Mouse (Mus musculus) frontal cortex, postnatal 14 days (tissue): Measurements from ENCODE around the gene Bcl2l13.
"Not testable (repeated sequence)": the region's sequence is repeated elsewhere in the genome, so short reads cannot be mapped to it uniquely, and the experiment has no call there.

Experiments used
- DNase-seq, 2 experiments: peaks; one replicate each; pipeline ENCODE4 v3.0.0; 2022; ENCODE audit warnings: low spot score in 2 of 2

Gene Bcl2l13

GRCm38 (mm10) chr6:120901776-120902645 lies 66.0 kb downstream of the Bcl2l13 start:
- DNase-seq: no peak

DNA sequence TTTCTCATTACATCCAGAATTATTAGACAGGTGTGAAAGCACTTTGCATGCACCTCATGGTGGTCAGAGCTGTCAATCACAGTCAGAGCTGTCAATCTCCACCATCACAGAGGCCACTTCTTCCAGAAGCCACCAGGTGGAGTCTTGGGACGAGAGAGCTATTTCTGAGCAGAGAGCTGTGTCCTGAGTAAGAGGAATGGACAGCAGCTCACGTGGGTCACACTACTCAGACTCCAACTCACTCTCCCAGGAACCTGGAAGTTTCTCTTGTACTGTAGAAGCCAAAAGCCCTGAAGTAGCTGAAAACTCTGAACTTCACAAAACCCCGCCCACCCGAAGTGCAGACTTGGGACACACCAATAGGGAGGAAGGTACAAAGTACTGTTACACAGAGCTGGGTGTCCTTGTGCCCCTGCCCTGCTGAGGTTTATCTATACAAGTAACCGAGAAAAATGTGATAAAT lies 67.5 kb downstream of the Bcl2l13 start:
- DNase-seq: no peak

GRCm38 (mm10) chr6:120903961-120904360 lies 67.9 kb downstream of the Bcl2l13 start:
- no peak for DNase-seq

DNA sequence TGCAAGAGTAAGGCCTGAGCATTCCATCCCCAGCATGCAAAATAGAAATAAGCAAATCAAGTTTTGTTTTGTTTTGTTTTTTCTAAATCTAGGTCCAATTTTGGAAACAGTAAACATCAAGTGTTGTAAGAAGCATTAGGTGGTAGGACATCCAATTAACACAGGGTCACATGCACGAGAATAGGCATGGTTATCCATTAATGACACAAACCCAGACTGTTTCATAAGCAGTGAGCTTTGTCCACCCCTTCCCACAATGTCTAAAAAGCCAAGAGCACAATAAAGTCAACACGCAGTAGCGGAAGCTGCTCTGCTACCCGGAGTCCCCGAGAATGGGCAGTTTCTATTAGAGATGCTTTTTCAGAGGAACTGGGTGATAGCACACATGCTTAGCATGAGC lies 69.1 kb downstream of the Bcl2l13 start:
- DNase-seq: no peak

DNA sequence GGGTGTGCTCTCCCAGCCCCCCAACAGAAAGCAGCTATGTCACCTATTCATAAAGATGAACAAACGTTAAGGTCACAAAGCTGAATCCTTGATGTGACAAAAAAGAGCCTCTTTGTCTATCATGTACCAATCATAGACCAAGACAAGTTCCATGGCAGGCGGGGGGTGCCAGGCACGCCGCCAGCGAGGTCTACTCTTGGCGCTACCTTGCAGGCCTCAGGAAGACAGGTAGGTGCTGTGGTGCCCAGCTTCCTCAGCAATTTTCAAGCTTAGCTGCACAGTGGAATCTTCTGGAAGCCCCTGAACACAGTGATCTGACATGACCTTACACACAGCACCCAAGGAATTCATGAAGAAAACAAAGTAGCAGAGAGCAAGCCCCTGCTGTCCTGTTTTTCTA lies 70.5 kb downstream of the Bcl2l13 start:
- DNase-seq: no peak

DNA sequence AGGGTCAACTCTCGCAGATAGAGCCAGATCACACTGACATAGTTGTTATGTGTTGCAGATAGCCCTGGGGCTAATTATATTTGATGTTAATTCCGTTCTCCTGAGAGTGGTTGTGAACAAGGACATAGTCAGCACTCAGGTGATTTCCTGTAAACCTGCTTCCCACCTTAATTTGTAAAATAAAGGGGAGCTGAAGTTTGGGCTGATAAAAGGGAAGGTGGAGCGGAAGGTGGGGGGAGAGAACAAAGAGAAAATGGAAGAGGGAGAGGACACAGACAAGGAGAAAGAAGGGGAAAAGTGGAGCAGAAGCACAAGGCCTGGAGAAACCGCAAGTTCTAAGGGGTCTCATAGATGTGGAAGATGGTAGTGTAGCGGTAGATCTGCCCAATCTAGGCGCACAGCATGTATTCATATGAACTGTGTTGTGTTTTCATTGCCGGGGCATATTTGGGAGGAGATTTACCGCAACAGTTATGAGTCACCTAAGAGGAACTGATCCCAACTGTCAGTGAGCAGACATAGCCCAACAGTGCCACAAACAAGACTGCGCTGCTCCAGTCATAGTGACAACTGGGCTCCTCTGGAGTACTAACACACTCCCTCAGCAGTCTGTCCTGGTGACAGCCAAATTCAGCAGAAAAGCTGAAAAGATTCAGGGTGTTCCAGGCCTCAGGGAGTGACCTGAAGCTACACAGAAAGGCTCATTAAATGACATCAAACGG lies 72.0 kb downstream of the Bcl2l13 start:
- DNase-seq: not testable (repeated sequence)

GRCm38 (mm10) chr6:120909501-120909900 lies 73.5 kb downstream of the Bcl2l13 start:
- no peak for DNase-seq

GRCm38 (mm10) chr6:120911213-120912007 lies 75.4 kb downstream of the Bcl2l13 start:
- no peak for DNase-seq

GRCm38 (mm10) chr6:120912931-120913330 lies 76.9 kb downstream of the Bcl2l13 start:
- no peak for DNase-seq

DNA sequence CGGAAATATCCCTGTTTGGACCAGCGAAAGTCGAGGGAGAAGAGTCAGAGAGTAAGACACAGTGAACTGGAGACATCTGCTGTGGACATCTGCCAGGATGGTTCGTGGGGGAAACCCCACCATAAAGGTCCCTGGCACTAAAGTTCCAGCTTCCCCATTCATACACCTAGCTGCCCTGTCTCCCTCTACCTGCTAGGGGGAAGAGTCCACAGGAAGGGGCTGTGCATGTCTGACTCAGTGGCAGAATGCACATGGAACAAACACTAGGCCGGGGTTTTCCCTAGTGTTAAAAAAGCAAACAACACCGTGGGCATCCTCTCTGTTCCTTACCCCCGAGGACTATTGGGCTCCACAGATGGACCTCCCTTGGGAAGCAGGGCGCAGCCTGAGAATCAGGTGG lies 77.8 kb downstream of the Bcl2l13 start:
- no peak for DNase-seq

DNA sequence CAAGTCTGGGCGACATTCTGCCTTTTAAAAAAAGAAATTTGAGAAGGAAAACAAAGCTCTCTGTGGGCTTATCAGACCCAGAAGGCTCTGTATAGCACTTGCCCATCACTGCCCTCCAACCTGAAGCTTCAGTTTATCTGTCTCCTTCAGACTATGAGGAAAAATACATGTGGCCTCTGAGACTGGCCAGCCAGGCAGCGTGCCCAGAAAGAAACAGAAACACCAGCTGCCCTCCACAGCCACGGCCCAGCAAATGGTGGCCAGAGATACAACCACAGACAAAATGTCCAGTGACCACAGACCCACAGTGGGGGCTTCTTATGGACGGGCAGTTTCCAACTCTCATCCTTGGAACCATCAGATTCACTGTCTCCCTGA lies 78.5 kb downstream of the Bcl2l13 start:
- no peak for DNase-seq

DNA sequence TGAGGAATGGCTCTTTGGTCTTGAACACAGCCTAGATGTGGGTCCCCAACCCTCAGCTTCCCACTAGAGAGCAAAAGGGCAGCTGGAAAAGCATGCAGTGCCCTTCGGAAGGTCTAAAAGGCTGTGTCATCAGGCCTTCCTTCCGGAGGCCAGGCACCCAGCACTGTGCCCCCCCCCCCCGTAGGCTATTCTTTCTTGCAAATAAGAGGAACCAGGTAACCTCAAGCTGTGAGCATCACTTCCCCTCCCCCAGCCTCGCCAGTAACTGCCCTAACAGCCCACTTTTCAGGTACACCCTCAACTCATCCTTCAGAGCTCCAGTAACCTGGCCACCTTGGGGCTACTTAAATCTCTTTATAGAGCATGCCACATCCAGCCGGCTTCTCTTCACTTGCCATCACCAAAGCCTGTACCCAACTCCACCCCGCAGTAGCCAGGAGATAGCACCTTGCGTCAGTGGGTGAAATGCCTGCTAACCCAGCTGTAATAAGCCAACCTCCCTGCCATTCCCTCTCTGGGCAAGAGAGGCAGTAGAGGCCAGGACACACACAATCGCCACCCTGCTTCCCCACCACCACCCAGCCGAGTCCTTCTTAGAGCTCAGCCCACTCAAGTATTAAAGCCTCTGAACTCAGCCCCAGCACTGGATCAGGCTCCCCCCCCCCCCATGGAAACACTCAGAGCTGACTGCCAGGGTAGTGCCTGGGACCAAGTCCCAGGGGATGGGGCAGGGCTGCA lies 79.1 kb downstream of the Bcl2l13 start:
- no peak for DNase-seq

GRCm38 (mm10) chr6:120915649-120915975 lies 79.6 kb downstream of the Bcl2l13 start:
- DNase-seq: no peak

- DNase-seq: peak; percentile 74 to 81
Measured at GRCm38 (mm10) chr6:120916074-120916971, 80.3 kb downstream of the Bcl2l13 start, which contains the start of gene Bid. TSS of gene Bid (minus strand) at chr6:120916853.

- DNase-seq: not testable (repeated sequence)
Measured at GRCm38 (mm10) chr6:120916972-120917881, 81.2 kb downstream of the Bcl2l13 start.

DNA sequence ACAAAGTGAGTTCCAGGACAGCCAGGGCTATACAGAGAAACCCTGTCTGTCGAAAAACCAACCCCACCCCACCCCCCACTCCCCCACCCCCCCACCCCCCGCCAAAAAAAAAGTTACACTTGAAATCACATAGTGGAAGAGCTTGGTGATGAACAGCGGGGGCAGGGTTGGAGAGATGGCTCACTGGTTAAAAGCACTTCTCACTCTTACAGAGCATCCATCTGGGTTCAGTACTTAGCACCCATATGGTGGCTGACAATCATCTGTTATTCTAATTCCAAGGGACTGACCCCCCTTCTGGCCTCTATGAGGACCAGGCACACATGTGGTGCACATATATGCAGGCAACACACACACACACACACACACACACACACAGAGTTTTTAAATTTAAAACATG lies 82.0 kb downstream of the Bcl2l13 start:
- DNase-seq: no peak

DNA sequence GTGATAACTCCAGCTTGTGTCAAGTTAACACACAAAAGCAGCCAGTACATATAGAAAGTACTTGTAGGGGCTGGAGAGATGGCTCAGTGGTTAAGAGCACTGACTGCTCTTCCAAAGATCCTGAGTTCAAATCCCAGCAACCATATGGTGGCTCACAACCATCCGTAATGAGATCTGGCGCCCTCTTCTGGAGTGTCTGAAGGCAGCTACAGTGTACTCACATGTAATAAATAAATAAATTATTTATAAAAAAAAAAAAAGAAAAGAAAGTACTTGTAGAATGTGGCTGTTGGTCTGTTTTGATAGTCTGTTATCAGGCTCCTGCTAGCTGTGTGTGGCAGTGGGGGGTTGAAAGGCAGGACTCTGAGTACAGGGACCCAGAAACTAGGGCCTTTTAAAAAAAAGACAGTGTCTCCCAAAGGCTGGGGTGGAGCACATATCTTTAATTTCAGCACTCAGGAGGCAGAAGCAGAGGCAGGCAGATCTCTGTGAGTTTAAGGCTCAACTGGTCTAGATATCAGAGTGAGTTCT lies 88.8 kb downstream of the Bcl2l13 start:
- DNase-seq: not testable (repeated sequence)

GRCm38 (mm10) chr6:120926880-120927279 lies 90.9 kb downstream of the Bcl2l13 start:
- no peak for DNase-seq

DNA sequence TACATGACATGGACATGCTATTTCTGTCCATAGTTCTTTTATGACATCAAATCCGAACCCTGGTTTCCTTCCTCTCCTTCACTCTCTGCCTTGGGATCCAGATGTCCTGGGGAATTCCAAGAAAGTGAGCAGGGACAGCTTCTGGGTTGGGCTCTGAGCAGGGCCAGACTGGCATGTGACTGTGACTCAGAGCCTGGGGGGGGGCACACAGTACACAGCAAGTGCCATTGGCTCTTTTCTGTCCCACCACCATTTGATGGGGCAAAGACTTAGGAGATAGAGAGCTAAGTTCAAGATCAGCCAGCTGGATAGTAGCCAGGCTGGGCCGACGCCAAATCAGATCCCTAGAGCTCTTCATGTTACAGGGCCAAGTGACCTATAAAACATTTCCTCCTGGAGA lies 91.8 kb downstream of the Bcl2l13 start:
- DNase-seq: no peak
